Mouse (Mus musculus) heart, postnatal 0 days (tissue): ENCODE data around the gene Bmpr1b. TPM values are rescaled to one million over a fixed set of nuclear protein-coding genes. Genes with fewer than 3 reads are reported as not detected.

Experiments used
- ATAC-seq: fragments of 200-750 bp; cut with Nextera tagmentation; 2 replicates; pipeline ENCODE4 v1.8.0; 2017; ENCODE audit warnings: low read depth, moderate number of reproducible peaks, moderate library complexity; ENCODE audit not compliant: insufficient read depth
- DNase-seq: peaks from one replicate; pipeline ENCODE4 v3.0.0-alpha.2; 2016; ENCODE audit warnings: low spot score
- H3K27ac ChIP-seq: fragments of 300-500 bp; sonication (generic); 2 replicates; pipeline ENCODE4 v1.5.1; 2014; ENCODE audit warnings: low read depth, mild to moderate bottlenecking
- H3K27me3 ChIP-seq: fragments of 300-500 bp; sonication (generic); 2 replicates; pipeline ENCODE4 v1.6.1; 2014; ENCODE audit warnings: low read length, mixed read lengths; ENCODE audit not compliant: control insufficient read depth, insufficient read depth
- H3K36me3 ChIP-seq: fragments of 300-500 bp; sonication (generic); replicated peaks from 2 replicates; pipeline ENCODE4 v1.6.1; 2014; ENCODE audit warnings: low read length, mixed read lengths; ENCODE audit not compliant: control insufficient read depth, insufficient read depth
- H3K4me1 ChIP-seq: fragments of 300-500 bp; sonication (generic); 2 replicates; pipeline ENCODE4 v1.6.1; 2014; ENCODE audit warnings: antibody characterized with exemption; ENCODE audit not compliant: control insufficient read depth, insufficient read depth
- H3K4me2 ChIP-seq: fragments of 300-500 bp; sonication (generic); 2 replicates; pipeline ENCODE4 v1.6.1; 2014; ENCODE audit warnings: low read depth, mild to moderate bottlenecking, low read length, moderate library complexity
- H3K4me3 ChIP-seq: fragments of 300-500 bp; sonication (generic); 2 replicates; pipeline ENCODE4 v1.5.1; 2014; ENCODE audit warnings: low read depth, low read length
- H3K9ac ChIP-seq: fragments of 300-500 bp; sonication (generic); replicated peaks from 2 replicates; pipeline ENCODE4 v1.6.1; 2014; ENCODE audit warnings: low read depth, low read length, mixed read lengths
- H3K9me3 ChIP-seq: fragments of 300-500 bp; sonication (generic); replicated peaks from 2 replicates; pipeline ENCODE4 v1.6.1; 2016; ENCODE audit warnings: low read length; ENCODE audit not compliant: control insufficient read depth
- CTCF ChIP-seq: IDR thresholded peaks from 2 replicates; pipeline ENCODE4 v1.5.1; 2016; ENCODE audit warnings: antibody characterized with exemption, control low read depth, low read depth
- EP300 ChIP-seq: IDR thresholded peaks from 2 replicates; pipeline ENCODE4 v1.6.1; 2016; ENCODE audit warnings: antibody characterized with exemption, low read depth
- WGBS: fragments of 180-500 bp; shearing (Covaris S2); extraction: QIAGEN DNeasy Blood & Tissue Kit; methylation state at CpG from one replicate; pipeline ENCODE4 v1.1.7; 2014; 5-methylcytosine and 5-hydroxymethylcytosine counted together
- polyA plus RNA-seq: library from polyadenylated mRNA; unstranded; fragments of >200 nt; fragmentation: Nextera tagmentation; extraction: Ambion mirVana; gene quantifications from 2 replicates; pipeline ENCODE4 v1.2.1, GENCODE M21; 2015
- total RNA-seq: library from RNA; depleted of rRNA; stranded (reverse); fragments of >200 nt; gene quantifications from 2 replicates; pipeline ENCODE4 v1.2.3, GENCODE M21; 2014; ENCODE audit warnings: low replicate concordance

Gene Bmpr1b
- total and polyA plus RNA-seq, 2 experiments from 2014 or later = 0.11 to 0.95 TPM

DNA sequence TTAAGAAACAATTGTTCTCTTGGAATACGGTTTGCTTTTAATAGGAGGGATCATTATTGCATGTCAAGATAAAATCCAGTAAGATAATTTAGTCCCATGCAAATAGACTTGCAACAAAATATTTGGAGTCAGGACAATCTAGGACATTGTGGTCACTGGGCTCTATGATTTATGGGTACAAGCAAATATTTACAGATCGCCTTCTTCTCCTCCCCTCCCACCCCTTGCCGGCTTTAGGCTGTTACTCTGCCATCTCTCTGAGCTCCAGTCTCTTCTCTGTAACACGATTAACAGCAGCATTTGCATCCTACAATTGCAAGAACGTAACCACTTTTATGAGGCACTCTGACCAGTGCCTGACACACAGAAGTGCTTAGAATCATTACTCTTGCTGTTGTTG lies 104.1 kb downstream of the Bmpr1b start:
- ATAC-seq (no peak), DNase-seq (no peak)
- H3K36me3 ChIP-seq = no peaks in the 10 kb centered on the region
- H3K4me1 ChIP-seq = no peaks in the 10 kb centered on the region
- no peaks in the 10 kb centered on the region for H3K9me3 ChIP-seq
- WGBS = 81% methylated on average over 5 of the region's 5 CpGs
- no peak overlapping the region for H3K27ac ChIP-seq
- H3K9ac ChIP-seq = no peak overlapping the region
- TF ChIP-seq CTCF (no peak), EP300 (no peak)
- H3K4me3 ChIP-seq = no peak overlapping the region
- no peaks in the 10 kb centered on the region for H3K27me3 ChIP-seq
- no peak overlapping the region for H3K4me2 ChIP-seq

DNA sequence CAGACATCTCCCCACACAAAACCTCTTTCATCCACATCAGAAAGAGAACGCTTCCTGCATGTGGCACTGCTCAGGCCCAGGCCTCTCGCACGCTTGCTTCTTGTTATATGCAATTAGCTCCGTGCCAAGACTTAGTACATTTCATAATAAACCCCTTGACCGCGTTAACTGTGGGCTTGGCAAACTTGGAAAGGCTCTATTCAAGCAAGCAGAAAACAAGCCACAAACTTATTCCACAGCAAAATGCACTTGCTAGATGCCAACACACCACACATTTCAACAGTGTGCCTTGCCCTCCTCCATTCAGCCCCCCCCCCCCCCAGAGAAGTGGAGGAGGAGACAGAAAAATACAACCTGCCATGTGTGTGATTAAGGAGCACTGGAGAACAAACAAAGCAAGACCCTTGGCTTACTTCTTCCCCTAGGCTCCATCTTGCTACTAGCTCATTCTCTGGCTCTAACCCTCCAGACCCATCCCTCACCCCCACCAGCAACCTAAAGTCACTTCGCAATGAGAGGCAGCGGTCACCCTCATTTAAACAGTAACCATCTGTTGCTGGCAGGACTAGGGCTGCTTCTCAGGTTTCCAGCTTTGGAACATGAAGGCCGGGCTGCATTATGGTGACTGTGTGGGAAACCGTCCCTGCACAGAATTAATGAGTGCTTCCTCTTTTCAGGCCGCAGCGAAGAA lies 105.5 kb downstream of the Bmpr1b start:
- ATAC-seq (no peak), DNase-seq (no peak)
- Histone ChIP-seq H3K27me3 (no peaks in the 10 kb centered on the region), H3K4me1 (no peaks in the 10 kb centered on the region), H3K27ac (no peak overlapping the region), H3K4me2 (no peak overlapping the region), H3K4me3 (no peak overlapping the region), H3K36me3 (no peaks in the 10 kb centered on the region), H3K9me3 (no peaks in the 10 kb centered on the region), H3K9ac (no peak overlapping the region)
- WGBS = 72% methylated on average over 12 of the region's 12 CpGs
- TF ChIP-seq EP300 (no peak), CTCF (no peak)

DNA sequence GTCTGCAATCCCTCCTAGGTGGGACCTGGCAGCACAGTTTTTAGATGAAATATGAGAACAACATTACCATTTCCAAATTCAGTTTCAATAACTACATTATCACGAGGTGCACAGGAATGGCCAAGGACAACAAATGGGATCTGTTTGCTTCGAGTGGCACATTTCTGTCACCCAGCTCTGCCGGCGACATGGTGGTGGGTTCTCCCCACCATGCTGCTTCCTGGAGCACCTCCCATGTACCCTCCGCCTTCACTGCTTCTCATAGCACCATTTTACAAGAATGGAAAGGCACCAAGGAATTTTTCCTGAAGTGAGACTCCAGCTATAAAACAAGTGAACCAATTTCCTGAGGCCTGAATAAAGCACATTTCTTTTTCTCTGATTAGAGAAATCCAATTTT lies 108.0 kb downstream of the Bmpr1b start:
- Histone ChIP-seq H3K9me3 (no peaks in the 10 kb centered on the region), H3K9ac (no peak overlapping the region), H3K36me3 (no peaks in the 10 kb centered on the region), H3K27me3 (no peaks in the 10 kb centered on the region), H3K4me3 (no peak overlapping the region), H3K27ac (no peak overlapping the region), H3K4me1 (no peaks in the 10 kb centered on the region), H3K4me2 (no peak overlapping the region)
- no peak for ATAC-seq
- TF ChIP-seq EP300 = no peak
- WGBS = 80% methylated on average over 5 of the region's 5 CpGs
- no peak for DNase-seq

DNA sequence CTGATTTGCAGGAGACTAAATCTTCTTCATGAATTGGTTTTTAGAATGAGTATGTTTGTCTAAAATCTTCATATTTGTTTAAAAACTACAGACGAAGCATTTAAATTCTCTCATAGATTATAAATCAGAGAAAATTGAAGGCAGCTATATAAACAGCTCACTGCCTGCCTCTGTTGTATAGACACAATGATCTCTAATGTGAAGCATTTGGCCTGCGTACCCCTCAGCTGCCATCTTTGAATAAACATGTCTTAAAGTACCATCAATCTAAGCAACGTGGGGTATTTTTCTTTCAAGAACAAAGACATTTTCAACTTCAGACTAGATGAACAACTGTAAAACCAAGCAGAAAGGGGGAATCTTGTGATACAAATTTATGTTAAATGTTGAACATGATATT lies 109.3 kb downstream of the Bmpr1b start:
- 82% methylated on average over 3 of the region's 3 CpGs for WGBS
- Histone ChIP-seq H3K4me1 (no peaks in the 10 kb centered on the region), H3K36me3 (no peaks in the 10 kb centered on the region), H3K27ac (no peak overlapping the region), H3K9ac (no peak overlapping the region), H3K4me3 (no peak overlapping the region), H3K4me2 (no peak overlapping the region), H3K9me3 (no peaks in the 10 kb centered on the region), H3K27me3 (no peaks in the 10 kb centered on the region)
- ATAC-seq (no peak), DNase-seq (no peak)
- TF ChIP-seq EP300 = no peak
- no peak for TF ChIP-seq CTCF

DNA sequence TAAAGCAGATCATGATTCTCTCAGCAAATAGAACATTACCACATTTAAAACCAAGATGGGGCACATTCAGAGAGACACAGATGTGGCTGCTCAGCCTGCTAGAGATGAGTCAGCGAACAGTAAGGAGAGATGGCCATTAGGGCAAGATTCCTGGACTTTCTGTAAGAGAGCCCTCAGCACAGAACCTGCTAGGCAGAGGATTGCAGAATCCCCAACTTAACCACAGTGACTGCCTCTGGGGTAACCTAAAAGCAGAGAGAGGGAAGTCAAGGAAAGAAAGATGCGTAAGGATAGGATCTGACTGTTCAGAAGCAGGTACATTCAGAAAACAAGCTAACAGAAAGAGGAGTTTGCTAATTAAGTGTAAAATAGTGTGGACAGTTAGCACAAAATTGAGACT lies 118.5 kb downstream of the Bmpr1b start:
- H3K27me3 ChIP-seq = no peaks in the 10 kb centered on the region
- no peak overlapping the region for H3K4me3 ChIP-seq
- 92% methylated on average over 2 of the region's 2 CpGs for WGBS
- H3K9me3 ChIP-seq = no peaks in the 10 kb centered on the region
- H3K4me1 ChIP-seq = no peaks in the 10 kb centered on the region
- H3K4me2 ChIP-seq = no peak overlapping the region
- ATAC-seq (no peak), DNase-seq (no peak)
- no peaks in the 10 kb centered on the region for H3K36me3 ChIP-seq
- H3K27ac ChIP-seq = no peak overlapping the region
- no peak overlapping the region for H3K9ac ChIP-seq
- TF ChIP-seq EP300 (no peak), CTCF (no peak)

DNA sequence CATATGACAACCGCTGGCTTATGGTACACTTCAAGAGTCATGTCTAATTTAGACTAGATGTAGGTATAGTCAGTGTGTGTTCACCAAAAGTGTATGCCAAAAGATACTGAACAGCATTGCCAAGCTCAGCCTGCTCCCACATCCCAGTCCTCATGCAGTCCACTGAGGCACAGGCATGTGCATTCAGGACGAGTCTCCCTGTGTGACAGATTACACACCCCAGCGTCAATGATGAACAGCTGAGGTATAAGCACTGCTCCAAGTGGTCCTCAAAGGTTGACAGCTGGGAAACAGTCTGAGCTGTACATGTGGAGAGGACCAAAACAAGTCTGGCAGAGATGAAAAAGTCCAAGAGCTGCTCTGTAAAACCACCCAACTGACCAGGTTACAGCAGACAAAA lies 119.6 kb downstream of the Bmpr1b start:
- no peak overlapping the region for H3K4me3 ChIP-seq
- no peaks in the 10 kb centered on the region for H3K9me3 ChIP-seq
- H3K9ac ChIP-seq = no peak overlapping the region
- no peak for ATAC-seq
- 71% methylated on average over 3 of the region's 3 CpGs for WGBS
- H3K36me3 ChIP-seq = no peaks in the 10 kb centered on the region
- no peaks in the 10 kb centered on the region for H3K27me3 ChIP-seq
- no peaks in the 10 kb centered on the region for H3K4me1 ChIP-seq
- no peak for DNase-seq
- no peak for TF ChIP-seq EP300
- TF ChIP-seq CTCF = no peak
- no peak overlapping the region for H3K4me2 ChIP-seq
- H3K27ac ChIP-seq = no peak overlapping the region
